Mouse (Mus musculus): ENCODE measurements around the gene Fam117b. TPM values are rescaled to one million over a fixed set of nuclear protein-coding genes. Genes with fewer than 3 reads are reported as not detected.

Fam117b gene
- total and polyA plus RNA-seq, 3 experiments = 6.4 to 11.4 (median 8.8) TPM

DNA sequence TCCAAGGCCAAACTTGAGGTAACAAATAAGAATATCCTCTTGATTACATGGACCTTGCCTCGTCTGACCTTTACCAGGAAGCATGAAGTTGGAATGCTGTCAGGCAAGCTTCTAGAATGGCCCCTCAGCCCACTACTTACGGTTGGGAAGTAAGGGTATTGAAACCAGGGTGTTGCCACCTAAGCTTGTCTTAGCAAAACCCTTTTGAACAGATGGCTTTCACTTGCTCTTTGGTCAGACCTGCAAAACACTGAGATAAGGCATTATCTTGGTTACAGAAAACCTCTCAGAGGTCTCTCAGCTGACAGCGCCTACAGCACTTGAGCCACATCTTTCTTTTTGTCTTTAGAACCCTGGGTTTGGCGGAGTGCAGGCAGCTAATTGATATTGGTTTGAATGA lies 18.8 kb upstream of the Fam117b start:
- H3K4me1 ChIP-seq (ENCODE audit: control insufficient read depth in 1 of 2, insufficient read depth in 2 of 2) = peaks cover 0 to 25% of the 10 kb centered on the region in 2 experiments
- TF ChIP-seq SIN3A (IDR thresholded peaks at IDR 0.05; ENCODE audit: low read length) = no peak
- no peak for TF ChIP-seq ZKSCAN1 (IDR thresholded peaks at IDR 0.05; ENCODE audit: borderline replicate concordance, low read depth, low read length)
- TF ChIP-seq RAD21 (IDR thresholded peaks at IDR 0.05; ENCODE audit: low read depth, low read length) = no peak
- TF ChIP-seq POLR2A (IDR thresholded peaks at IDR 0.05; ENCODE audit: low read depth, low read length) = no peak
- TF ChIP-seq IRF4 (IDR thresholded peaks at IDR 0.05; ENCODE audit: low read depth, low read length) = no peak
- no peak for TF ChIP-seq HCFC1 (IDR thresholded peaks at IDR 0.05; ENCODE audit: low read depth, low read length)
- no peak for TF ChIP-seq E2F4 (IDR thresholded peaks at IDR 0.05; ENCODE audit: insufficient replicate concordance, low read depth, low read length)
- TF ChIP-seq NRF1 (IDR thresholded peaks at IDR 0.05; ENCODE audit: low read depth, low read length) = no peak
- TF ChIP-seq MEF2A (IDR thresholded peaks at IDR 0.05; ENCODE audit: borderline replicate concordance, low read depth, low read length) = no peak
- no peak for TF ChIP-seq ELF1 (IDR thresholded peaks at IDR 0.05; ENCODE audit: low read depth, low read length)
- no peak for TF ChIP-seq USF1 (IDR thresholded peaks at IDR 0.05; ENCODE audit: low read depth, low read length)
- no peak for TF ChIP-seq ZMIZ1 (IDR thresholded peaks at IDR 0.05; ENCODE audit: low read depth, low read length)
- dilution Hi-C loops (cut with MboI; ENCODE audit: extremely low pct_ligation_motif_present, extremely low pct_unique_long_range_greater_than_20kb, low sequenced_read_pairs) (no loop called here), in situ Hi-C loops (cut with MboI; ENCODE audit: low pct_ligation_motif_present, low pct_unique_long_range_greater_than_20kb, low sequenced_read_pairs) (loop anchor here (10.0 to 25.0 kb wide), 2 partner anchors 91 to 1068 kb away; no protein-coding TSS in a partner anchor)
- no peak for DNase-seq (ENCODE audit: extremely low read depth)
- H3K36me3 ChIP-seq (replicated peaks in 1 of 2; ENCODE audit: control insufficient read depth in 1 of 2, insufficient read depth in 1 of 2, low read length in 1 of 2) = no peaks in the 10 kb centered on the region
- H3K9ac ChIP-seq (ENCODE audit: insufficient read depth, low read depth) = no peak overlapping the region
- no peaks in the 10 kb centered on the region for H3K79me2 ChIP-seq (replicated peaks; ENCODE audit: control insufficient read depth, extremely low read depth, insufficient read depth, poor library complexity, severe bottlenecking)
- H3K4me2 ChIP-seq (ENCODE audit: insufficient read depth, low read depth, poor library complexity, severe bottlenecking) = no peak overlapping the region
- H3K4me3 ChIP-seq (replicated peaks in 1 of 3; ENCODE audit: low read depth in 2 of 3, low read length in 2 of 3, poor library complexity in 1 of 3) = no peak overlapping the region
- peaks cover 2% of the 10 kb centered on the region for H3K9me3 ChIP-seq (replicated peaks; ENCODE audit: low read length)
- no peak overlapping the region for H3K27ac ChIP-seq (ENCODE audit: insufficient read depth, low read depth)
- H3K27me3 ChIP-seq (replicated peaks) = no peaks in the 10 kb centered on the region

DNA sequence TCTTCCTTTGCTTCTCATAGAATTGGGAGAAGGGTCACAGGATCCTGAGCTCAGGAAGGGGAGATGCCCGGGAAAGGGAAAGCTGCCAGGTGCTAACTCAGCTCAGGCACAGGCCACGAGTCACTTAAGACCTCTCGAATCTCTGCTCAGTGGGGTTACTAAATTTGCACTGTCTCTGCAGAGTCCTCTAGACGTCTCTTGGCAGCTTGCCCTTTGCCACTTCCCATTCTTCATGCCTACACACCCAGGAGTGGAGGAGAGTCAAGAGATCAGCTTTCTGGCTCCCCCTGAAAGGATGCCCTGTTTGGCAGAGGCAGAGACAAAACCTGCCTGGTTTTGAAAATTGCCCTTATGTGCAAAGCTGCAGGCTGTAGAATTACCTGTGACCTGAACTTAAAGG lies 17.4 kb upstream of the Fam117b start:
- Histone ChIP-seq H3K27me3 (replicated peaks) (no peaks in the 10 kb centered on the region), H3K9me3 (replicated peaks; ENCODE audit: low read length) (peaks cover 2% of the 10 kb centered on the region), H3K4me3 (replicated peaks in 1 of 3; ENCODE audit: low read depth in 2 of 3, low read length in 2 of 3, poor library complexity in 1 of 3) (no peak overlapping the region), H3K79me2 (replicated peaks; ENCODE audit: control insufficient read depth, extremely low read depth, insufficient read depth, poor library complexity, severe bottlenecking) (no peaks in the 10 kb centered on the region), H3K4me2 (ENCODE audit: insufficient read depth, low read depth, poor library complexity, severe bottlenecking) (no peak overlapping the region), H3K9ac (ENCODE audit: insufficient read depth, low read depth) (no peak overlapping the region), H3K36me3 (replicated peaks in 1 of 2; ENCODE audit: control insufficient read depth in 1 of 2, insufficient read depth in 1 of 2, low read length in 1 of 2) (no peaks in the 10 kb centered on the region), H3K4me1 (ENCODE audit: control insufficient read depth in 1 of 2, insufficient read depth in 2 of 2) (peaks cover 0 to 32% of the 10 kb centered on the region in 2 experiments), H3K27ac (ENCODE audit: insufficient read depth, low read depth) (no peak overlapping the region)
- dilution Hi-C loops (cut with MboI; ENCODE audit: extremely low pct_ligation_motif_present, extremely low pct_unique_long_range_greater_than_20kb, low sequenced_read_pairs) (no loop called here), in situ Hi-C loops (cut with MboI; ENCODE audit: low pct_ligation_motif_present, low pct_unique_long_range_greater_than_20kb, low sequenced_read_pairs) (loop anchor here (10.0 to 25.0 kb wide), 2 partner anchors 89 to 1067 kb away; no protein-coding TSS in a partner anchor)
- no peak for DNase-seq (ENCODE audit: extremely low read depth)
- no peak for TF ChIP-seq NRF1 (IDR thresholded peaks at IDR 0.05; ENCODE audit: low read depth, low read length)
- no peak for TF ChIP-seq MYC (IDR thresholded peaks at IDR 0.05; ENCODE audit: low read depth, low read length)
